ENCODE assay signal across 11 mouse cellular contexts in genomic region chr1:34388849-34389233, GRCm38 (mm10). TPM values are rescaled to one million over a fixed set of nuclear protein-coding genes. Genes with fewer than 3 reads are reported as not detected.
DNase-seq lines count a peak whose midpoint lies in the region; ATAC-seq and TF ChIP-seq lines count a peak whose summit lies in the region.
"Had no signal": no experiment of that assay in that cellular context is flagged by ENCODE, and none has a peak within 500 bp of the region (broad histone marks: within the 10 kb centered on the region; RNA-seq: fewer than 3 reads in every experiment).

No protein-coding gene starts in this region.

- 0 out of 2 replicates have a peak, but pooled peaks cover 5% of the 10 kb centered on the region for H3K4me1 ChIP-seq in kidney, embryonic 16.5 days (ENCODE audit: insufficient read depth, low read length)
- peaks cover 14% of the 10 kb centered on the region; the same call in 1 of the 2 replicates for H3K4me1 ChIP-seq in lung, postnatal 0 days (ENCODE audit: insufficient read depth, low read depth, low read length)
- H3K4me1 ChIP-seq: neural tube, embryonic 13.5 days had no signal

- no peak for DNase-seq in kidney, adult 18-20 months
- DNase-seq in brain, embryonic 14.5 days (ENCODE audit: low read depth), result peak; percentile 54
- no peak for DNase-seq in lung, postnatal 0 days (ENCODE audit: low spot score)
- no peak for DNase-seq in spleen, postnatal 4 days (ENCODE audit: low spot score in 2 of 2)
- DNase-seq in spleen, adult 18-20 months, result no peak
- DNase-seq: adrenal gland, adult 8-10 months had no signal

- no peak for TF ChIP-seq CTCF in brain, embryonic 14.5 days (IDR thresholded peaks at IDR 0.05; ENCODE audit: borderline replicate concordance, extremely low read depth, insufficient read depth, insufficient read length)
- no peak for TF ChIP-seq CTCF in lung, postnatal 0 days (IDR thresholded peaks at IDR 0.05)

- TF ChIP-seq EP300 in lung, postnatal 0 days (IDR thresholded peaks at IDR 0.05), result no peak

- no peaks in the 10 kb centered on the region for H3K36me3 ChIP-seq in kidney, embryonic 16.5 days (ENCODE audit: insufficient read depth, low read length)
- no peaks in the 10 kb centered on the region for H3K36me3 ChIP-seq in lung, postnatal 0 days (ENCODE audit: insufficient read depth, low read length)
- H3K36me3 ChIP-seq: neural tube, embryonic 13.5 days had no signal

- H3K4me2 ChIP-seq in kidney, embryonic 16.5 days (replicated peaks; ENCODE audit: low read depth, low read length), result no peak overlapping the region
- H3K4me2 ChIP-seq in lung, postnatal 0 days (replicated peaks; ENCODE audit: low read depth, low read length), result peak overlapping the region; percentile 22
- H3K4me2 ChIP-seq: neural tube, embryonic 13.5 days had no signal

- WGBS in kidney, embryonic 16.5 days, result 81% methylated on average over 11 of the region's 11 CpGs
- WGBS in lung, postnatal 0 days, result 66% methylated on average over 11 of the region's 11 CpGs

- peak overlapping the region; percentile 30 for H3K27ac ChIP-seq in kidney, embryonic 16.5 days (ENCODE audit: low read length)
- H3K27ac ChIP-seq in lung, postnatal 0 days (ENCODE audit: low read length), result peak overlapping the region; percentile 64
- H3K27ac ChIP-seq: neural tube, embryonic 13.5 days had no signal

- no peaks in the 10 kb centered on the region for H3K27me3 ChIP-seq in kidney, embryonic 16.5 days (ENCODE audit: insufficient read depth, low read length)
- no peaks in the 10 kb centered on the region for H3K27me3 ChIP-seq in lung, postnatal 0 days (replicated peaks; ENCODE audit: insufficient read depth, low read length)
- H3K27me3 ChIP-seq: neural tube, embryonic 13.5 days had no signal

- no peak for TF ChIP-seq POLR2A in brain, embryonic 14.5 days (IDR thresholded peaks at IDR 0.05; ENCODE audit: borderline replicate concordance, extremely low read depth, insufficient read depth, insufficient read length, poor library complexity, severe bottlenecking)

- ATAC-seq in kidney, embryonic 16.5 days (ENCODE audit: low FRiP score, low TSS enrichment), result peak; percentile 15; the same call in 1 of the 2 replicates
- ATAC-seq in granulocyte monocyte progenitor cell, adult 5-6 weeks (replicated peaks; ENCODE audit: poor library complexity, severe bottlenecking), result peak; percentile 20; the same call in 1 of the 2 replicates
- ATAC-seq in lung, postnatal 0 days, result peak; percentile 43
- ATAC-seq in CD4-positive, CD25-positive, alpha-beta regulatory T cell, adult 4 months, result no peak

- no peaks in the 10 kb centered on the region for H3K9me3 ChIP-seq in kidney, embryonic 16.5 days (ENCODE audit: low read length)
- H3K9me3 ChIP-seq in lung, postnatal 0 days (ENCODE audit: low read length), result no peaks in the 10 kb centered on the region
- H3K9me3 ChIP-seq: neural tube, embryonic 13.5 days had no signal

- no peak overlapping the region for H3K9ac ChIP-seq in kidney, embryonic 16.5 days (replicated peaks; ENCODE audit: low read length)
- H3K9ac ChIP-seq in lung, postnatal 0 days (replicated peaks; ENCODE audit: low read depth), result no peak overlapping the region
- H3K9ac ChIP-seq: neural tube, embryonic 13.5 days had no signal

- H3K4me3 ChIP-seq in kidney, embryonic 16.5 days (ENCODE audit: low read length), result no peak overlapping the region
- no peak overlapping the region for H3K4me3 ChIP-seq in lung, postnatal 0 days (ENCODE audit: low read depth, low read length)
- H3K4me3 ChIP-seq: layer of hippocampus, adult 2 months; neural tube, embryonic 13.5 days had no signal

RNA-seq across cellular contexts. Expression of gene Ccdc115, which starts 50.6 kb away (rescaled TPM):
- polyA plus RNA-seq in kidney, embryonic 16.5 days (2015; fragmentation: Nextera tagmentation; extraction: Ambion mirVana), result 56.6 and 59.2 TPM in 2 replicates
- 50.3 and 59.4 TPM in 2 replicates for polyA plus RNA-seq in brain, embryonic 14.5 days (2012; rRNA removed)
- total RNA-seq in granulocyte monocyte progenitor cell, adult 5-6 weeks (2014; fragmentation: Nextera tagmentation), result 45.7 and 60.2 TPM in 2 replicates
- total RNA-seq in granulocyte monocyte progenitor cell, adult 5-6 weeks (2017), result 70.6 and 81.4 TPM in 2 replicates
- polyA plus RNA-seq in lung, postnatal 0 days (2015; fragmentation: Nextera tagmentation; extraction: Ambion mirVana), result 30.6 and 31.4 TPM in 2 replicates
- 10 to 100 TPM; 37.2 to 56.6 TPM for polyA plus RNA-seq in CD4-positive, CD25-positive, alpha-beta regulatory T cell, adult 4 months (2017; shearing (Covaris generic))

RNA-seq across cellular contexts. Expression of gene Imp4, which starts 50.8 kb away (rescaled TPM):
- polyA plus RNA-seq in kidney, embryonic 16.5 days (2015; fragmentation: Nextera tagmentation; extraction: Ambion mirVana), result 99.9 and 105 TPM in 2 replicates
- polyA plus RNA-seq in brain, embryonic 14.5 days (2012; rRNA removed), result 32.4 and 34.6 TPM in 2 replicates
- total RNA-seq in granulocyte monocyte progenitor cell, adult 5-6 weeks (2014; fragmentation: Nextera tagmentation), result 45.9 and 50.4 TPM in 2 replicates
- total RNA-seq in granulocyte monocyte progenitor cell, adult 5-6 weeks (2017), result 26.2 and 35.9 TPM in 2 replicates
- 39.9 and 41.6 TPM in 2 replicates for polyA plus RNA-seq in lung, postnatal 0 days (2015; fragmentation: Nextera tagmentation; extraction: Ambion mirVana)
- 100 to 1,000 TPM; 140 to 143 TPM for polyA plus RNA-seq in CD4-positive, CD25-positive, alpha-beta regulatory T cell, adult 4 months (2017; shearing (Covaris generic))
